Mouse (Mus musculus): ENCODE measurements around the gene Mapk10. TPM values are rescaled to one million over a fixed set of nuclear protein-coding genes. Genes with fewer than 3 reads are reported as not detected.

Mapk10 gene
- total and polyA plus RNA-seq, 2 experiments from 2014 or later, result 35.8 to 99.8 TPM

- DNase-seq (ENCODE audit: low spot score) (peak; percentile 40), ATAC-seq (ENCODE audit: low FRiP score) (no peak)
- TF ChIP-seq CTCF (IDR thresholded peaks at IDR 0.05), result no peak
- Histone ChIP-seq H3K9ac (replicated peaks; ENCODE audit: low read length, poor library complexity, severe bottlenecking) (no peak overlapping the region), H3K27ac (ENCODE audit: low read depth, low read length) (no peak overlapping the region), H3K9me3 (ENCODE audit: low read length) (no peaks in the 10 kb centered on the region), H3K4me3 (ENCODE audit: low read depth, low read length) (no peak overlapping the region), H3K36me3 (ENCODE audit: insufficient read depth, low read length) (no peaks in the 10 kb centered on the region), H3K4me2 (ENCODE audit: low read depth, low read length, poor library complexity, severe bottlenecking) (no peak overlapping the region), H3K27me3 (ENCODE audit: insufficient read depth, low read length) (no peaks in the 10 kb centered on the region), H3K4me1 (ENCODE audit: insufficient read depth, low read length) (no peaks in the 10 kb centered on the region)
- WGBS, result 80% methylated on average over 10 of the region's 10 CpGs
Measured at GRCm38 (mm10) chr5:103105441-103106414, 105.4 kb downstream of the Mapk10 start.

- H3K27ac ChIP-seq (ENCODE audit: low read depth, low read length), result no peak overlapping the region
- H3K4me2 ChIP-seq (ENCODE audit: low read depth, low read length, poor library complexity, severe bottlenecking), result no peak overlapping the region
- no peak for DNase-seq (ENCODE audit: low spot score)
- TF ChIP-seq CTCF (IDR thresholded peaks at IDR 0.05), result no peak
- no peak overlapping the region for H3K4me3 ChIP-seq (ENCODE audit: low read depth, low read length)
- H3K27me3 ChIP-seq (ENCODE audit: insufficient read depth, low read length), result no peaks in the 10 kb centered on the region
- no peak for ATAC-seq (ENCODE audit: low FRiP score)
- no peaks in the 10 kb centered on the region for H3K4me1 ChIP-seq (ENCODE audit: insufficient read depth, low read length)
- no peaks in the 10 kb centered on the region for H3K9me3 ChIP-seq (ENCODE audit: low read length)
- 53% methylated on average over 5 of the region's 5 CpGs for WGBS
- no peaks in the 10 kb centered on the region for H3K36me3 ChIP-seq (ENCODE audit: insufficient read depth, low read length)
- no peak overlapping the region for H3K9ac ChIP-seq (replicated peaks; ENCODE audit: low read length, poor library complexity, severe bottlenecking)
Measured at GRCm38 (mm10) chr5:103104082-103104481, 107.1 kb downstream of the Mapk10 start.

GRCm38 (mm10) chr5:103102876-103103393 lies 108.2 kb downstream of the Mapk10 start:
- no peaks in the 10 kb centered on the region for H3K9me3 ChIP-seq (ENCODE audit: low read length)
- H3K4me3 ChIP-seq (ENCODE audit: low read depth, low read length), result no peak overlapping the region
- no peak for DNase-seq (ENCODE audit: low spot score)
- H3K4me1 ChIP-seq (ENCODE audit: insufficient read depth, low read length), result no peaks in the 10 kb centered on the region
- H3K27ac ChIP-seq (ENCODE audit: low read depth, low read length), result no peak overlapping the region
- ATAC-seq (ENCODE audit: low FRiP score), result no peak
- no peaks in the 10 kb centered on the region for H3K27me3 ChIP-seq (ENCODE audit: insufficient read depth, low read length)
- H3K9ac ChIP-seq (replicated peaks; ENCODE audit: low read length, poor library complexity, severe bottlenecking), result no peak overlapping the region
- H3K4me2 ChIP-seq (ENCODE audit: low read depth, low read length, poor library complexity, severe bottlenecking), result no peak overlapping the region
- TF ChIP-seq CTCF (IDR thresholded peaks at IDR 0.05), result no peak
- no peaks in the 10 kb centered on the region for H3K36me3 ChIP-seq (ENCODE audit: insufficient read depth, low read length)
- WGBS, result 73% methylated on average over 5 of the region's 5 CpGs

- Histone ChIP-seq H3K4me1 (ENCODE audit: insufficient read depth, low read length) (no peaks in the 10 kb centered on the region), H3K9ac (replicated peaks; ENCODE audit: low read length, poor library complexity, severe bottlenecking) (no peak overlapping the region), H3K27ac (ENCODE audit: low read depth, low read length) (no peak overlapping the region), H3K9me3 (ENCODE audit: low read length) (no peaks in the 10 kb centered on the region), H3K27me3 (ENCODE audit: insufficient read depth, low read length) (no peaks in the 10 kb centered on the region), H3K4me2 (ENCODE audit: low read depth, low read length, poor library complexity, severe bottlenecking) (no peak overlapping the region), H3K4me3 (ENCODE audit: low read depth, low read length) (no peak overlapping the region), H3K36me3 (ENCODE audit: insufficient read depth, low read length) (no peaks in the 10 kb centered on the region)
- DNase-seq (ENCODE audit: low spot score) (no peak), ATAC-seq (ENCODE audit: low FRiP score) (no peak)
- 48% methylated on average over 1 of the region's 1 CpGs for WGBS
- TF ChIP-seq CTCF (IDR thresholded peaks at IDR 0.05), result no peak
Measured at GRCm38 (mm10) chr5:103102176-103102575, 109.0 kb downstream of the Mapk10 start.

GRCm38 (mm10) chr5:103094166-103094565 lies 117.0 kb downstream of the Mapk10 start:
- Histone ChIP-seq H3K4me1 (ENCODE audit: insufficient read depth, low read length) (no peaks in the 10 kb centered on the region), H3K4me3 (ENCODE audit: low read depth, low read length) (no peak overlapping the region), H3K4me2 (ENCODE audit: low read depth, low read length, poor library complexity, severe bottlenecking) (no peak overlapping the region), H3K36me3 (ENCODE audit: insufficient read depth, low read length) (no peaks in the 10 kb centered on the region), H3K9me3 (ENCODE audit: low read length) (no peaks in the 10 kb centered on the region), H3K9ac (replicated peaks; ENCODE audit: low read length, poor library complexity, severe bottlenecking) (no peak overlapping the region), H3K27ac (ENCODE audit: low read depth, low read length) (no peak overlapping the region), H3K27me3 (ENCODE audit: insufficient read depth, low read length) (no peaks in the 10 kb centered on the region)
- no peak for ATAC-seq (ENCODE audit: low FRiP score)
- no peak for DNase-seq (ENCODE audit: low spot score)
- 90% methylated on average over 2 of the region's 2 CpGs for WGBS
- no peak for TF ChIP-seq CTCF (IDR thresholded peaks at IDR 0.05)

- no peak for TF ChIP-seq CTCF (IDR thresholded peaks at IDR 0.05)
- no peak overlapping the region for H3K4me2 ChIP-seq (ENCODE audit: low read depth, low read length, poor library complexity, severe bottlenecking)
- no peaks in the 10 kb centered on the region for H3K36me3 ChIP-seq (ENCODE audit: insufficient read depth, low read length)
- no peak for DNase-seq (ENCODE audit: low spot score)
- no peaks in the 10 kb centered on the region for H3K27me3 ChIP-seq (ENCODE audit: insufficient read depth, low read length)
- no peak overlapping the region for H3K4me3 ChIP-seq (ENCODE audit: low read depth, low read length)
- no peaks in the 10 kb centered on the region for H3K4me1 ChIP-seq (ENCODE audit: insufficient read depth, low read length)
- no peaks in the 10 kb centered on the region for H3K9me3 ChIP-seq (ENCODE audit: low read length)
- 69% methylated on average over 2 of the region's 2 CpGs for WGBS
- H3K9ac ChIP-seq (replicated peaks; ENCODE audit: low read length, poor library complexity, severe bottlenecking), result no peak overlapping the region
- ATAC-seq (ENCODE audit: low FRiP score), result no peak
- H3K27ac ChIP-seq (ENCODE audit: low read depth, low read length), result no peak overlapping the region
Measured at GRCm38 (mm10) chr5:103085844-103086243, 125.3 kb downstream of the Mapk10 start.

All from midbrain, postnatal 0 days (tissue).